Mouse (Mus musculus) kidney, adult 2 months (tissue): Measurements from ENCODE around the gene Tbl3. TPM values are rescaled to one million over a fixed set of nuclear protein-coding genes. Genes with fewer than 3 reads are reported as not detected.

ENCODE experiments used
- DNase-seq: peaks from one replicate; pipeline ENCODE4 v3.0.0; 2021
- H3K27ac ChIP-seq: fragments of 200-500 bp; 2 replicates; pipeline ENCODE4 v1.5.1; 2012; ENCODE audit warnings: low read depth, low read length, control low read depth, inconsistent platforms; ENCODE audit not compliant: insufficient read depth
- H3K27me3 ChIP-seq: fragments of 200-500 bp; replicated peaks from 2 replicates; pipeline ENCODE4 v1.6.1; 2012; ENCODE audit warnings: mild to moderate bottlenecking, moderate library complexity, low read length, inconsistent platforms; ENCODE audit not compliant: control insufficient read depth, insufficient read depth
- H3K36me3 ChIP-seq: fragments of 200-500 bp; 2 replicates; pipeline ENCODE4 v1.6.1; 2012; ENCODE audit warnings: mild to moderate bottlenecking, moderate library complexity, low read length, inconsistent platforms; ENCODE audit not compliant: control insufficient read depth, insufficient read depth
- H3K4me1 ChIP-seq: fragments of 200-500 bp; 2 replicates; pipeline ENCODE4 v1.6.1; 2011; ENCODE audit warnings: low read length; ENCODE audit not compliant: control insufficient read depth, insufficient read depth
- H3K4me3 ChIP-seq: fragments of 200-500 bp; 2 replicates; pipeline ENCODE4 v1.5.1; 2011; ENCODE audit warnings: mild to moderate bottlenecking, low read depth, low read length, control low read depth; ENCODE audit not compliant: insufficient read depth
- CTCF ChIP-seq: fragments of 200-500 bp; conservative IDR thresholded peaks from 2 replicates; pipeline ENCODE4 v1.5.1; 2011; ENCODE audit warnings: low read depth, mild to moderate bottlenecking, control low read depth, low read length, moderate library complexity, mixed read lengths; ENCODE audit not compliant: insufficient read depth, insufficient read length
- POLR2A ChIP-seq: fragments of 200-500 bp; IDR thresholded peaks from one replicate; pipeline ENCODE4 v1.6.1; 2011; ENCODE audit warnings: low read depth, low read length, control low read depth
- whole genome bisulfite sequencing: fragments of 180-500 bp; shearing (Covaris S2); methylation state at CpG from one replicate; pipeline ENCODE4 v1.1.7; 2018; 5-methylcytosine and 5-hydroxymethylcytosine counted together
- polyA plus RNA-seq: library from polyadenylated mRNA; depleted of rRNA; stranded (reverse); fragments of >200 nt; gene quantifications from 2 replicates; pipeline ENCODE4 v1.2.3, GENCODE M21; 2012; rRNA removed

Gene Tbl3
- polyA plus RNA-seq: 48.6 and 49.4 TPM in 2 replicates

DNA sequence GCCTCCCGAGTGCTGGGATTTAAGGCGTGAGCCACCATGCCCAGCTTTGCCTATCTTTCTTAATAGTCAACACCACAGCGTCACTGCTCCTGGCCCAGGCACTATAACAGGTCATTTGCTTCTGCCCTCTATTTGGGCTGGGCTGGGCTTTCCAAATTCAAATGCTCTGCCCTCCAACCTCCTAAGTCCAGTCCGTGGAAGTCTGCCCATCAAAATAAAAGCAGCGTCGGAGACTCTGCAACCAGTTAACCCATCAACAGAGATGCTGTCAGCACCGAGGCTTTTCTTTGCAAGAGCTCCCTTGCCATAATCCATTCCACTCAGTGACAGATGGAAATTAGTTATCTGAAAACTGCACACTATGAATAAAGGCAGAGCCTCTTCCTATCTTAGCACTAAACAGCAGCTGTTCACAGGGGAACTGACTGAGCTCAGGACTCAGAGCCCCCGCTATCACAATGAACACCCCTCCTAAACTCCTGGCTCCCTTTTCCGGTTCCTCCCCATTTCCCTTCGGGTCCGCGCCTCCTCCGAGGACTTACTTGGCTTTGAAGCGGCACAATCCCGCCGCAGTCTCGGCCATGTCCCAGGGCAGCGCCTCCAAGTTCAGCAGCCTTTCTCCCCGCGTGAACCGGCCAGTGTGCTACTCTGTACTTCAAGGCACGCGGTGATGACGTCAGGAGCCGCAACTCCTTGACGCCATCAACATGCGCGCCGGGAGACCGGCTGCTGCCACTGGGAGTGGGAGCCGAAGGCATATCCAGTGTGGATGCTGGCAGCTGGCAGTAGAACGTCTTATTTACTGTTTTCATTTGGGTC is at the start of gene Tbl3:
Tbl3 (minus strand) TSS at position 679 of the 819 bp plus-strand sequence.
- DNase-seq: peak; percentile 97
- Histone ChIP-seq H3K27me3 (no peaks in the 10 kb centered on the region), H3K4me1 (no peaks in the 10 kb centered on the region; the same call in 1 of the 2 replicates), H3K4me3 (peak within 1 kb of the TSS; percentile 58), H3K27ac (peak within 1 kb of the TSS; percentile 21; the same call in 1 of the 2 replicates), H3K36me3 (no peaks in the 10 kb centered on the region)
- whole genome bisulfite sequencing: 4% methylated on average over 32 of the region's 32 CpGs
- peak; percentile 74 for TF ChIP-seq POLR2A
- no peak for TF ChIP-seq CTCF

DNA sequence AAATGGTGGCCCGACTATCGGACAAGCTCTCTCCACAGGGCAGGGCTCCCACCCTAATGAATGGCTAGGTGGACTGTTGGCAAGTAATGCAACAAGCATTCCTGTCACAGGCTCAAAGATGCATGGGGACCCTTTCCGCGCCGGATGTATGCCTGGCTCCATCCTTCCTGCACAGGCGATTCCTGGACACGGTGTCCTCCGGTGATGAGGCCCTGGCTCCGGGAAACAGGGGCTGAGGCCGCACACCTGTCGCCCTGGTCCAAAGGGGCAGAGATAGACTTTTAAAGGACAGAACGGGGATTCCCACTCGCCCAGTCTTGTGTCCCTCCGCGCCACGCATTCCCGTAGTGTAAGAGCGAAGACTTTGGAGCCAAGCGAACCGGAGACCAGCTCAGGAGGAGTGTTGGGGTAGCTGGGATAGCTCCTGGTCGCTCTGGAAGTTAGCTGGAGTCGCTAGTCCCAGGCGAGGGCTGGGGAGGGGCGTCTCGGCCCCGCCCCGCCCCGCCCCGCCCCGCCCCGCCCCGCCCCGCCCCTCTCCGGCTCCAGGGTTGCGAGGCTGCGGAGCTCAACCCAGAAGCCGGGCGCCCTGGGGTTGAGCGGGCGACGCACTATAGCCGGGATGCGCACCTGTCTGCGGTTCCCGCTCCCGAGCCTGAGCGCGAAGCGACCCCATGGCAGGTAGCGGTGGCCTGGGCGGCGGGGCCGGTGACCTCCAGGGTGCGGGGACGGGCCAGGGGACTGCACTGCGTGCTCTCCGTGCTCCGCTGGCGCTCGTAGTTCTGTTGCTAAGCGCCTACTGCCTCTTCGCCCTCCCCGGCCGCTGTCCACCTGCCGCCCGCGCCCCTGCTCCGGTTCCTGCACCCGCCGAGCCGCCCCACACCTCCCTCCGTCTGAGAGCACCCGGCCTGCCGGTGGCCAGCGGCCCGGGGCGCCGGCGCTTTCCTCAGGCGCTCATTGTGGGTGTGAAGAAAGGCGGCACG is 45.2 kb upstream of the Tbl3 start, which contains the start of gene Hs3st6:
Hs3st6 (plus strand) TSS at position 574 of the 980 bp plus-strand sequence.
- Histone ChIP-seq H3K27me3 (0 out of 2 replicates have a peak, but pooled peaks cover 2% of the 10 kb centered on the region), H3K4me1 (peaks cover 7% of the 10 kb centered on the region; the same call in 1 of the 2 replicates), H3K27ac (no peak within 1 kb of the TSS), H3K4me3 (peak within 1 kb of the TSS; percentile 58), H3K36me3 (no peaks in the 10 kb centered on the region)
- WGBS: 1% methylated on average over 82 of the region's 82 CpGs
- DNase-seq: peak; percentile 59
- no peak for TF ChIP-seq CTCF
- no peak for TF ChIP-seq POLR2A

DNA sequence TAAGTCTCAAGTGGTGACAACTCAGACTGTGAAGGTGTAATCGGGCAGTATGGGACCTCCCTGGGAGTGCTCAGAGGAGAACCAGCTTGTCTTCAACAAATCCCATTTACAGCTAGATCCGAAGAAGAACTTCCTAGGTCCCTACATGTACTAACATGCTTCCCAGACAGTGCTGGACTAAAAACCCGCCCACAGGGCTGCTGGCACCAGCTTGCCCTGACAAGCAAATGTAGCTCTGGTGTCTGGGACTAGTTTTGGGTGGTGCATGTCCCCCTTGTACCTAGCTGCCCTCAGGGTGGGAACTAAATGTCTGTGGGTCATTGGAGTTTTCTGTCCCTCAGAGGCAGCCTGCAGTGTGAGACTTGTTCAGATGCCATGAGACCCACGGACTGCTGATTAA is 44.1 kb upstream of the Tbl3 start:
- WGBS: 44% methylated on average over 4 of the region's 4 CpGs
- Histone ChIP-seq H3K4me3 (no peak overlapping the region), H3K4me1 (peaks cover 7% of the 10 kb centered on the region; the same call in 1 of the 2 replicates), H3K27ac (no peak overlapping the region), H3K36me3 (no peaks in the 10 kb centered on the region), H3K27me3 (0 out of 2 replicates have a peak, but pooled peaks cover 2% of the 10 kb centered on the region)
- DNase-seq: no peak
- TF ChIP-seq CTCF (no peak), POLR2A (no peak)

DNA sequence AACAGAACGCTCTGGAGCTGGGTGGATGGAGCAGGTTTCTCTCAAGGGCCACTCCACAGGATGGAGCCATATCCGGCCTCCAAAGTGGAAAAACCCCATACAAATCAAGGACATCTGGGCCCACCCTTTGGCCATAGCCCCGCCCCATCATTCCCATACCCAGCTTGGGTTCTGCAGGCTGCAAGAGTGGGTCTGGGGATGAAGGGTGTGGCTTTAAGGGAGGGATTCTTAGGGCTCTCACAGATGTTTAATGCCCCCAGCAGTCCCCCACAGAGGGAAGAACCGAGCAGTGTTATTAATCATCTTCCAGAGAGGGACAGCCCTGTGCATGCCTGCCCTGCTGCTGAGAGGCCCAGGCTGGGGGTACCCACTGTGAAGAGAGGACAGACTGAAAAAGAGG is 39.5 kb upstream of the Tbl3 start:
- H3K27me3 ChIP-seq: no peaks in the 10 kb centered on the region
- no peak overlapping the region for H3K27ac ChIP-seq
- no peak for DNase-seq
- no peaks in the 10 kb centered on the region for H3K4me1 ChIP-seq
- 53% methylated on average over 4 of the region's 4 CpGs for WGBS
- H3K4me3 ChIP-seq: no peak overlapping the region
- TF ChIP-seq POLR2A: no peak
- no peak for TF ChIP-seq CTCF
- H3K36me3 ChIP-seq: no peaks in the 10 kb centered on the region

DNA sequence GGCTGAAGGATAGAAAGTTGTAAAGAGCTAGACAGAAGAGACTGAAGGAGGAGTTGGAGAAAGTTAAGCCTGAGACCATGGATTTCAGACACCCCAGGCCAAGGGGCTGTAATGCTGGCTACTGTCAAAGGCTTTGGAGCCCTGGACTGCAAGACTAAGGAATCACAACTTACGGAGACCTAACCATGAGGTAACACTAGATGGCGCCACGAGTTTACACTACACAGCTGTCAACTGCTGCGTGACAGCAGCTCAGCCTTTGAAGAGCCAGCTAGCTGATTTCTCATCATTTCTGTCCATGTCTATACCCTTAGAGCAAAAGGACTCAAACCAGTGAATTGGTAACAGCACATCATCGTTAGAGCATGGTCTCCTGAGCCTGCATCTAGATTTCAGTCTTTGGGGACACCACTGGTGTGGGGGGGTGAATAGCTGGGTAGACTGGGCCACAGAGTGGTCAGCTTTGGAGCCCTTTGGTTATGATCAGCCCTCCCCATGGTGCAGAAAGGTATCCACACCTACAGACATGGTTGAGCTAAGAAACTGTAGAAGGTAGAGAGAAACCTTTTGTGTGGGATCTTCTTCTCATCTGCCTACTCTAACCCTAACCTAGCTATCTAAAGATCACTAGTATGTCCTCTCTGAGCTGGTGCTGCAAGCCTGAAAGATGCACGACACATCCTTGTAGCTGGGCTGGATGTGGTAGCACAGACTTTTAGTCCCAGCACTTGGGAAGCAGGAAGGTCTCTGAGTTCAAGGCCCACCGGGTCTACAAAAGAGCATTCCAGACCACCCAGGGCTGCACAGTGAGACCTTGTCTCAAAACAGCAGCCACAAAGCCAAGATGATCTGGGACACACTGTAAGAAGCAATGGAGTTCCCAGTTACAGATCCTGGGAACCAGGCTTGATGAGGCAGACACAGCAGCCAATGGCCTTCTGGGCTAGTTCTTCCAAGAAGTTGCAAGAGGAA is 38.4 kb upstream of the Tbl3 start:
- no peak for TF ChIP-seq POLR2A
- peak; percentile 98 for TF ChIP-seq CTCF
- Histone ChIP-seq H3K27me3 (no peaks in the 10 kb centered on the region), H3K4me3 (no peak overlapping the region), H3K4me1 (no peaks in the 10 kb centered on the region), H3K36me3 (no peaks in the 10 kb centered on the region), H3K27ac (no peak overlapping the region)
- WGBS: 25% methylated on average over 7 of the region's 7 CpGs
- DNase-seq: peak; percentile 89

DNA sequence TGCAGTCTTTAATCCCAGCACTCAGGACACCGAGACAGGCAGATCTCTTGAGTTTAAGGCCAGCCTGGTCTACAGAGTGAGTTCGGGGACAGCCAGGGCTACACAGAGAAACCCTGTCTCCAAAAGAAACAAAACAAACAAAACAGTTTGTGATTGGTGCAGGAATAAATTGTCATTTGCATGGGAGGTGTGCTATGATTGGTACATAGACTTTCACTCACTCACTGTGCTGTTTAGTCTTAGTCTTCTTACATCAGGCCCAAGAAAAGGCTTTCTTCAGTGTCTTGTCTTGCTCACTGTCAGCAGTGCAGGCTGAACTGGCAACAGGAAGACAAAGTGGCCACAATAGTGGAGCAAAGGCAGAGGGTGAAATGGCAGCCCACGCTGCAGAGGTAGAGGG is 36.9 kb upstream of the Tbl3 start:
- TF ChIP-seq CTCF (no peak), POLR2A (no peak)
- H3K36me3 ChIP-seq: no peaks in the 10 kb centered on the region
- WGBS: 72% methylated on average over 3 of the region's 3 CpGs
- H3K4me3 ChIP-seq: no peak overlapping the region
- no peaks in the 10 kb centered on the region for H3K4me1 ChIP-seq
- H3K27me3 ChIP-seq: no peaks in the 10 kb centered on the region
- no peak overlapping the region for H3K27ac ChIP-seq
- DNase-seq: no peak
